Mouse (Mus musculus) adrenal gland, postnatal 10 days (tissue): Measurements from ENCODE around the gene Gm5431. TPM values are rescaled to one million over a fixed set of nuclear protein-coding genes. Genes with fewer than 3 reads are reported as not detected.
A peak's percentile ranks its signal among the peaks of the same experiment; 100 is the strongest.
"Not testable (repeated sequence)": the region's sequence is repeated elsewhere in the genome, so short reads cannot be mapped to it uniquely, and the experiment has no call there.

ENCODE experiments used
- DNase-seq: peaks from one replicate; pipeline ENCODE4 v3.0.0; 2021; ENCODE audit warnings: mixed read lengths
- long read RNA-seq, 2 experiments: library from polyadenylated mRNA; stranded (forward); transcript quantifications; one replicate each; pipeline ENCODE4 v2.0.0; 2021
- total RNA-seq, 2 experiments: library from RNA; stranded (reverse); gene quantifications; 2 replicates each; pipeline ENCODE4 v1.2.3; 2021

The Gm5431 gene
- 1 to 10 TPM; 1.6 to 2.0 TPM for total RNA-seq
- long read RNA-seq, experiment 1, partial matches to known transcripts, result 0 of 2 reads
- long read RNA-seq, experiment 1, other reads (novel, unspliced or antisense), result 1 of 2 reads
- long read RNA-seq, experiment 2, result 0 reads

DNA sequence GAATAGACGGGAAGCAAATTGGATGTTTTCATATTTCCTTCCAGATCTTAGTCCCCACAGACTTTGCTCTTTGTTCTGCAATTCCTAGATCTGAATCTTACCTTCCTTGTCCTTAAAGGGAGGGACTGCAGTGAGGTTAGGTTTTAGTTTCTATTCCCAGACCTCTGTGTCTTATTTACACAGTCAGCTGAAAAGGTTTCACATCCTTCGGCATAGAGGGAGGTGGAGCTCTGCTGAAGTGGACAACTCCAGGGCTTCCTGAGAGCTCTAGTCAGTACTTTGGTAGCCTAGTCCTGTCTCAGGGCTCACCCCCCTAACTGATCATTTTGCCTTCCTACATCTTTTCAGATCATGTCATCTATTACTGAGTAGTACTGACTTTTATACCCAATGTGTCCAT lies at the start of gene Gm5431:
TSS of gene Gm5431 (minus strand) at position 194 of the 400 bp plus-strand sequence.
- no peak for DNase-seq

- not testable (repeated sequence) for DNase-seq
These were observed 44.1 kb upstream of the Gm5431 start, which contains the start of gene Psme2b for GRCm38 (mm10) chr11:48946090-48946489. Gene Psme2b (minus strand): TSS chr11:48946190.

DNA sequence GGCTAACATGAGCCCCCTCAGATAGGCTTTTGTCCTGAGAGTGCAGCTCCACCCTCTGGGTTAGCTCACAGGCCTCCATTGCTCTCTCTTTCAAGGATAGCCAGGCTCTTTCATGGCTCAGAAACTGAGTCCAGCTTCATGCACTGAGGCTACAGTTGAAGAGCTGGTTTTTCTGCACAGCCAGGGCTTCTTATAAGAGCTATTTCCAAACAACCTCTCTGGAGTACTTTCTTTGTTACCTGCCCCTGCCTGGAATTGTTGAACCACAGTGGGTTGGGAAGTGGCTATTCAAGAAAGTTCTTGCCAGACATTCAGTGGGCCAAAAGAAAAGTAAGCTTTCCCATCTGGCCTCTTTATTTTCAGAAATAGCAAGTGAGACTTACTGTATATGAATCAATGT lies 37.3 kb upstream of the Gm5431 start:
- DNase-seq, result not testable (repeated sequence)

- not testable (repeated sequence) for DNase-seq
These were observed 33.3 kb upstream of the Gm5431 start for GRCm38 (mm10) chr11:48935291-48935690.

GRCm38 (mm10) chr11:48933923-48934322 lies 31.9 kb upstream of the Gm5431 start:
- DNase-seq, result not testable (repeated sequence)

GRCm38 (mm10) chr11:48933422-48933821 lies 31.4 kb upstream of the Gm5431 start:
- not testable (repeated sequence) for DNase-seq

DNA sequence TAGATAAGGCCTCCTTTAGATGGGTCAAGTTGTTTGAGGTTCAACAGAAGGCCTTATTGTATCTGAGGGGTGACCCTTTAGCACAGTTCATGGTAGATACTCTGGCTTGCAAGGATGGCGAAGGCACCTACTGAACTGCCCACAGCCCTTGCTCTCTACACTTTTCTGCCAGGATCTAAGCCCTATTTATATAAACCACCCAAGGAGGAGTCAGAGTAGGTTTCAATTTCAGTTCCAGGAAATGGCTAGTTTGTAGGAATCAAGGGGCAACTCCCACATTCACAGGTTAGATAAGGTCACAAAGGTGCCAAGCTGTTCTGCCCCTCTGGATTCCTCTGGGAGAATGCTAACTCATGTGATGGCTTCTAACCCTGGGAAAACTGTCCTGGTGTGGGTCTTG lies 26.1 kb upstream of the Gm5431 start:
- not testable (repeated sequence) for DNase-seq

- not testable (repeated sequence) for DNase-seq
These were observed 24.4 kb upstream of the Gm5431 start for GRCm38 (mm10) chr11:48926437-48926836.

DNA sequence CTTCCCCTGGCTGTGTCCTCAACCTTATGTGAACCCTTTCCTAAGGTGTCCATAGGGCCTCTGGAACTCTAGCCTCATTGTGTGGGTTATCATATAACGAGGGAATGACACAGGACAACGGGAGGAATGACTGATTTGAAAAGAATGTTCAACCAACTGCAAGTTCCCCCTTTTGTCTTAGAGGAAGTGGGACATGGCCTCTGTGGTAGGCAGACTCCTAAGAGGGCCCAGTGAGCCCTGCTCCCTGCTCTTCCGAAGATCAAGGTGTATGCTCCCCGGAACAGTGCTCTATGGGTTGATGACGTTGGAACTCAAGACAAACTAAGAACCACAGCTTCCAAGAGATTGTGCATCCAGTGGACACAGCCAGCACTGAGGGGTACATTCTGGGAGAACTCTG lies 21.8 kb upstream of the Gm5431 start:
- not testable (repeated sequence) for DNase-seq

DNA sequence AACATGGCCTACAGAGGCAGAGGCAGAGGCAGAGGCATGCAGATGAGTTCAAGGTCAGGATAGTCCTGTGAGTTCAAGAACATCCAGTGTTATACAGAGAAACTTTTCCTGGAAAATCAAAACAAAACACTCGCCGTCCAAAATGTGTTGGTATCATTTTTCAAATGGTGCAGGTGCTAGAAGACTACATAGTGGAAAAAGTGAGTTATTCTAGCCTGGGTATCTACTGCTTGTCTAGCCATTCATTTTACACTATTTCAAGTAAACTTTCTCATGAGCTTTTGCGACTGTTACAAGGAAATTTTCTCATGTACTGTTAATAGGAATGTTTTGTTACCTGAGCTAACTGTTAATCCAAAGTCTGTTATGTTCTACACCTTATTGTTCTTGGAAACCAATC lies 16.4 kb upstream of the Gm5431 start:
- no peak for DNase-seq

GRCm38 (mm10) chr11:48913611-48914010 lies 11.6 kb upstream of the Gm5431 start:
- DNase-seq, result no peak

DNA sequence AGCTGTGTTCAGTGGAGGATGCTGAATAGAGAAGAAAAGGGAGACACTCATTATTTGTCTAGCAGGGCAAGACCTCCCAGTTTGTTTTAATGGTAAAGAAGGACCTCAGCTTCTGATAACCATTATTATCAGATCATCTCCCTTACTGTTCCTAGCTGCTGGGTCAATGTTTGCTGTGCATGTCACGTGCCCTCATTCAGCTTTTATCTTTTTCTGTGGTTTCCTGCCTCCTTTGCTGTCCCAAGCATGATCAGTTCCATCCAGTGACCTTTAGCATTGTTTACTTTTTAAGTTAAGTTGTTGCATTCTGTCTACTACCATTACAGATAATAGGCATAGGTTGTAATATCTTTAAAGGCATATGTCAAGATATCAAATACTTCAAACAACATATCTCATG lies 6.4 kb upstream of the Gm5431 start:
- DNase-seq, result no peak

GRCm38 (mm10) chr11:48901567-48901930 lies 465 bp downstream of the Gm5431 start:
- DNase-seq, result not testable (repeated sequence)

DNA sequence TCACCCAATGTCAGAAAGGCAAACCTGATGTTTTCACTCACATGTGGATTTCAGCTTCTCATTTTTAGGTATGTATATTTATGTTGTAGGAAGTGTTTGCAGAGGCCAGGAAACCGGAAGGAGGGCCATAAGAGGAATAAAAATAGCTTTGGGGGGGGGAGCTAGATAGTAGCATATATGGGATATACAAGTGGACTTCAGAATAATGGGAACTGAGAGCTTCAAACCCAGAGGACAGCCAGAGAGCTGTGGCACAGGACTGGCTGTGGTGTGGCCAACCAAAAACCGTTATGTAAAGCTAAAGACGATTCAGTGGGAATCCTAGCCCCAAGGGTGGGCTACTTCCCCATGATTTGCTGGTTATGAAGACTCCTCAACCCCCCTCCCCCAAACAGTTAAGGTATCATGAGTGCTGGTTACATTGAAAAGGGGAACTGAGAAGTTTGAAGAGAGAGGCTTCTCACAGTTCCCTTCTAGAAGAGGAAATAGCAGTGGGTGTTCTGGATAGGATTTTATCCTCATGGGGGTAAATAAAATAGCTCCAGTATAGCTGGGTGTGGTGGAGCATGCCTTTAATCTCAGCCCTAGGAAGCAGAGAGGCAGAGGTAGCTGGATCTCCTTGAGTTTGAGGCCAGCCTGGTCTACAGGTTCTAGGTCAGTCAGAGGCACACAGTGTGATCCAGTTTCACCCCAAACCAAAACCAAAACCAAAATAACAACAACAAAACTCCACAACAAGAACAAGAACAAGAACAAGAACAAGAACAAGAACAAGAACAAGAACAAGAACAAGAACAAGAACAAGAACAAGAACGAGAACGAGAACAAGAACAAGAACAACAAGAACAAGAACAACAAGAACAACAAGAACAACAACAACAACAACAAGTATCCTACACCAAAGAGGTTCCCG lies 1.1 kb downstream of the Gm5431 start:
- not testable (repeated sequence) for DNase-seq

DNA sequence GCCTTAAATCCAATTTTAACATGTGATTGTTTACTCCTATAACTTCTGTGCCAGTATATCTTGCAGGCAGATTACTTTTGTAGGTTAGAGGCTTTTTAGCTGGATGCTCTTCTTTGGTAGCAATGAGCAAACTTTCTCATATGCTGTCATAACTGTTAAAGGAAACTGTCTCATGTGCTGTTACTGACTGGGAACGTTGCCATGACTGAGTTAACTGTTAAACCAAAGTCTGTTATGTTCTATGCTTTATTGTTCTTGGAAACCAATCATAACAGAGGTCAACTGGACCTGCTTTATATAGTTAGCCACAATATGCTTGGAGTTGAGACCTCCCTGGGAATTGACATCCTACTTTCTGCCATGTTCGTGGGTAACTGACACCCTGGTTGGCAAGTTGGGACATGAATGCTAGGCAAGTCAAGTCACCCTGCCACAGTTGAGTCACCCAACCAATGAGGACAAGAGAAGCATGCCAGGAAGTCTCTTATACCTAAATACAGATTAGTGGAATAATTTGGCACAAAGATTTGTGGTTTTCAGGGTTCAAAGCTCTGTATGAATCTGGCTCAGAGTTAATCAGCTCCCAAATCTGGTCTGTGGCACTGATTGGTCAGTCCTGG lies 3.1 kb downstream of the Gm5431 start:
- DNase-seq, result no peak

GRCm38 (mm10) chr11:48876680-48877079 lies 25.3 kb downstream of the Gm5431 start:
- no peak for DNase-seq

GRCm38 (mm10) chr11:48875343-48875837 lies 26.6 kb downstream of the Gm5431 start:
- DNase-seq, result not testable (repeated sequence)

GRCm38 (mm10) chr11:48874465-48874864 lies 27.5 kb downstream of the Gm5431 start:
- DNase-seq, result peak; percentile 68

- no peak for DNase-seq
These were observed 28.3 kb downstream of the Gm5431 start for GRCm38 (mm10) chr11:48873591-48874290.

DNA sequence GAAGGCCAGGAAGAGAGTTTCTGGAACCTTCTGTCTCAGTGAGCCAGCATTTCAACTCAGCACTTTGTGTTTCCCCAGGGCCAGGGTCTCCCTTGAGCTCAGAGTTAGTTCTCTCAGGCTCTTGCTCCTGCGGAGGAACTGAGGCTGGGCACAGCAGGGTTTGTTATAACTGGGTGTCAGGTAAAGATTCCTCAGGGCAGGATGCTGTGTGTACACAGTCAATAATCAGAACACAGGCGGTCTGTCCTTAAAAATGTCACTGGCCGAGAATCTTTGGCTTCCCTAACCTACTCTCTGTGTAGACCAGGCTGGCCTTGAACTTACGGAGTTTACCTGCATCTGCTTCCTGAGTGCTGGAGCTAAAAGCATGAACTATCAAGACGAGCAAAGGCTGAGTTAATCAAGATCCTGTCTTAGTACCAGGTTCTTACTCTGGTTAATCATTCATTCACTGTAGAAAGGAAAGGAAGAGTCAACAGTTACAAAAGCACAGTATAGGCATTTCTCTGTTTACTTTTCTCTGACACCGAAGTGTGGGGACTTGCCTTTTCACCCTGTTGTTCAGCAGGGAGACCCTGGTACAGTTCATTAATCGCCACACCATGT lies 29.2 kb downstream of the Gm5431 start:
- no peak for DNase-seq

DNA sequence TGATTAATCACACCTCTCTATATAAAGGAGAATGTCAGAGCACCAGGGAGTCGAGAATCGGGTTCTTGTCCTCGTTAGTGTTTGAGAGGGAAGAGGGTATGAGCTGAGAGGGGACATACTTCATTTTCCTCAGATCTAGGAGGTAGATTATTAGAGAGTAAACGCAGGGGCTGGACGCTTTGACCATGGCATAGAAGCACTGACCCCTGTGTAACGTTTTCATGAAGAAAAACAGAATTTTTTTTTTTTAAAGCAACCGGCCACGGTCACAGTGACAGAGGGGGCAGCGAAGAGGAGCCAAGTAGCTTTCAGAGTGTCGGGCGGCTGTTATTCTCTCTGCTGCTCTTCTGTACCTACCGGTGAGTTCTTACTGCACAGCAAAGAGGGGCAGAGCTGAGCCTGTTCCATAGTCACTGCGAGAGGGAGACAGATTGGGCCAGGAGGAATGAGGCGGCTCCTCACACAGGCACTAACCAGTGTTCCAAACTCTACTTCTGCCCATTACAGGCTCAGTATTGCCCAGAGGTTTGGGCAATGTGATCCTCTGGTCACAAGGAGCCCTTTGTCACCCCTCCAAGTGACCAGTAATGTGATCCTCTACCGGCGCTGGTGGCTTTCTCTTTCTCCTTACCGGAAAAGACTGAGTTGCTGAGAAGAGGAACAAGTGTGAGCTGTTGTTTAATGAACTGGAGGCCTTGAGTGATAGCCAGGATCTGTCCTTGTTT lies 30.0 kb downstream of the Gm5431 start:
- DNase-seq, result peak; percentile 56
